Mouse (Mus musculus): ENCODE measurements around the gene Tnfrsf1b.

The Tnfrsf1b gene

GRCm38 (mm10) chr4:145217837-145218236, 28.8 kb downstream of the Tnfrsf1b start:
- DNase-seq = no peak

- no peak for DNase-seq
These were observed 29.6 kb downstream of the Tnfrsf1b start for GRCm38 (mm10) chr4:145217046-145217445.

GRCm38 (mm10) chr4:145215396-145215795, 31.3 kb downstream of the Tnfrsf1b start:
- no peak for DNase-seq

GRCm38 (mm10) chr4:145214786-145215174, 31.9 kb downstream of the Tnfrsf1b start:
- no peak for DNase-seq

- DNase-seq = peak; percentile 92
These were observed 32.5 kb downstream of the Tnfrsf1b start for GRCm38 (mm10) chr4:145213999-145214785.

GRCm38 (mm10) chr4:145211076-145211475, 35.6 kb downstream of the Tnfrsf1b start:
- DNase-seq = no peak

- DNase-seq = no peak
These were observed 36.1 kb downstream of the Tnfrsf1b start for GRCm38 (mm10) chr4:145210564-145210963.

GRCm38 (mm10) chr4:145209690-145210088, 37.0 kb downstream of the Tnfrsf1b start:
- no peak for DNase-seq

- no peak for DNase-seq
These were observed 37.5 kb downstream of the Tnfrsf1b start for GRCm38 (mm10) chr4:145209076-145209689.

- no peak for DNase-seq
These were observed 38.8 kb downstream of the Tnfrsf1b start for GRCm38 (mm10) chr4:145207718-145208371.

GRCm38 (mm10) chr4:145204779-145205178, 41.9 kb downstream of the Tnfrsf1b start:
- no peak for DNase-seq

GRCm38 (mm10) chr4:145203305-145203704, 43.4 kb downstream of the Tnfrsf1b start:
- DNase-seq = no peak

- DNase-seq = no peak
These were observed 45.2 kb downstream of the Tnfrsf1b start for GRCm38 (mm10) chr4:145201424-145201823.

GRCm38 (mm10) chr4:145199982-145200699, 46.5 kb downstream of the Tnfrsf1b start:
- no peak for DNase-seq

GRCm38 (mm10) chr4:145196586-145196985, 50.1 kb downstream of the Tnfrsf1b start:
- DNase-seq = no peak

GRCm38 (mm10) chr4:145195172-145195571, 51.5 kb downstream of the Tnfrsf1b start:
- DNase-seq = no peak

GRCm38 (mm10) chr4:145194559-145195162, 52.0 kb downstream of the Tnfrsf1b start, which contains the start of gene Vps13d:
TSS of gene Vps13d (minus strand) at chr4:145195005.
- DNase-seq = peak; percentile 96

- peak; percentile 13 for DNase-seq
These were observed 52.6 kb downstream of the Tnfrsf1b start for GRCm38 (mm10) chr4:145193991-145194511.

GRCm38 (mm10) chr4:145193406-145193805, 53.3 kb downstream of the Tnfrsf1b start:
- no peak for DNase-seq

GRCm38 (mm10) chr4:145192686-145193085, 54.0 kb downstream of the Tnfrsf1b start:
- no peak for DNase-seq

- DNase-seq = no peak
These were observed 58.1 kb downstream of the Tnfrsf1b start for GRCm38 (mm10) chr4:145188561-145188960.

- no peak for DNase-seq
These were observed 59.1 kb downstream of the Tnfrsf1b start for GRCm38 (mm10) chr4:145187619-145188018.
